Mouse (Mus musculus) heart, embryonic 16.5 days (tissue): ENCODE results near the gene Foxo3. TPM values are rescaled to one million over a fixed set of nuclear protein-coding genes. Genes with fewer than 3 reads are reported as not detected.
A peak's percentile ranks its signal among the peaks of the same experiment; 100 is the strongest.

Experiments
- ATAC-seq: fragments of 200-750 bp; cut with Nextera tagmentation; replicated peaks from 2 replicates; pipeline ENCODE4 v1.8.0; 2017; ENCODE audit warnings: moderate number of reproducible peaks; ENCODE audit not compliant: insufficient read depth, low FRiP score; ENCODE audit errors: extremely low read depth
- H3K27ac ChIP-seq: fragments of 300-500 bp; sonication (generic); 2 replicates; pipeline ENCODE4 v1.5.1; 2014; ENCODE audit warnings: mild to moderate bottlenecking, low read length, control low read depth, moderate library complexity
- H3K27me3 ChIP-seq: fragments of 300-500 bp; sonication (generic); 2 replicates; pipeline ENCODE4 v1.6.1; 2014; ENCODE audit warnings: low read length, mixed read lengths; ENCODE audit not compliant: control insufficient read depth, insufficient read depth
- H3K36me3 ChIP-seq: fragments of 300-500 bp; sonication (generic); 2 replicates; pipeline ENCODE4 v1.6.1; 2014; ENCODE audit not compliant: control insufficient read depth, insufficient read depth
- H3K4me1 ChIP-seq: fragments of 300-500 bp; sonication (generic); 2 replicates; pipeline ENCODE4 v1.6.1; 2014; ENCODE audit warnings: low read length, mixed read lengths; ENCODE audit not compliant: control insufficient read depth, insufficient read depth
- H3K4me2 ChIP-seq: fragments of 300-500 bp; sonication (generic); 2 replicates; pipeline ENCODE4 v1.6.1; 2014; ENCODE audit warnings: low read depth, mild to moderate bottlenecking, control low read depth, low read length
- H3K4me3 ChIP-seq: fragments of 300-500 bp; sonication (generic); 2 replicates; pipeline ENCODE4 v1.5.1; 2014; ENCODE audit warnings: mild to moderate bottlenecking, control low read depth, low read length
- H3K9ac ChIP-seq: fragments of 300-500 bp; sonication (generic); 2 replicates; pipeline ENCODE4 v1.6.1; 2014; ENCODE audit warnings: low read length, control low read depth
- H3K9me3 ChIP-seq: fragments of 300-500 bp; sonication (generic); replicated peaks from 2 replicates; pipeline ENCODE4 v1.6.1; 2016; ENCODE audit warnings: low read length; ENCODE audit not compliant: control insufficient read depth
- WGBS: fragments of 180-500 bp; shearing (Covaris S2); extraction: QIAGEN DNeasy Blood & Tissue Kit; methylation state at CpG from one replicate; pipeline ENCODE4 v1.1.7; 2014; 5-methylcytosine and 5-hydroxymethylcytosine counted together
- polyA plus RNA-seq: library from polyadenylated mRNA; unstranded; fragments of >200 nt; fragmentation: Nextera tagmentation; extraction: Ambion mirVana; gene quantifications from 2 replicates; pipeline ENCODE4 v1.2.1, GENCODE M21; 2015

The Foxo3 gene
- polyA plus RNA-seq, 1 experiment from 2014 or later: 5.5 TPM

- peaks cover 31% of the 10 kb centered on the region for H3K4me1 ChIP-seq
- 80% methylated on average over 2 of the region's 2 CpGs for WGBS
- H3K4me2 ChIP-seq: no peak overlapping the region
- H3K27me3 ChIP-seq: no peaks in the 10 kb centered on the region
- 0 out of 2 replicates have a peak, but pooled peaks cover 3% of the 10 kb centered on the region for H3K36me3 ChIP-seq
- no peak overlapping the region for H3K4me3 ChIP-seq
- H3K9ac ChIP-seq: no peak overlapping the region
- no peaks in the 10 kb centered on the region; the same call in 1 of the 2 replicates for H3K9me3 ChIP-seq
- ATAC-seq: no peak
- H3K27ac ChIP-seq: no peak overlapping the region; the same call in 1 of the 2 replicates
Measured at GRCm38 (mm10) chr10:42210641-42211040, 65.9 kb downstream of the Foxo3 start.

- H3K4me3 ChIP-seq: no peak overlapping the region
- no peak for ATAC-seq
- WGBS: 76% methylated on average over 6 of the region's 6 CpGs
Measured at GRCm38 (mm10) chr10:42209809-42210208, 66.7 kb downstream of the Foxo3 start.

GRCm38 (mm10) chr10:42207612-42208011, 68.9 kb downstream of the Foxo3 start:
- no peaks in the 10 kb centered on the region; the same call in 1 of the 2 replicates for H3K9me3 ChIP-seq
- no peak overlapping the region for H3K4me2 ChIP-seq
- 77% methylated on average over 12 of the region's 12 CpGs for WGBS
- H3K36me3 ChIP-seq: no peaks in the 10 kb centered on the region
- H3K27me3 ChIP-seq: no peaks in the 10 kb centered on the region
- H3K4me3 ChIP-seq: no peak overlapping the region
- H3K9ac ChIP-seq: no peak overlapping the region
- no peak for ATAC-seq
- no peak overlapping the region for H3K27ac ChIP-seq
- peaks cover 45% of the 10 kb centered on the region for H3K4me1 ChIP-seq

More at GRCm38 (mm10) chr10:42209809-42210208, 66.7 kb downstream of the Foxo3 start:
- Histone ChIP-seq H3K36me3 (no peaks in the 10 kb centered on the region), H3K4me2 (no peak overlapping the region), H3K27me3 (no peaks in the 10 kb centered on the region), H3K4me1 (peaks cover 37% of the 10 kb centered on the region), H3K9me3 (no peaks in the 10 kb centered on the region; the same call in 1 of the 2 replicates), H3K27ac (no peak overlapping the region), H3K9ac (no peak overlapping the region)

- peak overlapping the region; percentile 82 for H3K27ac ChIP-seq
- H3K9ac ChIP-seq: 0 out of 2 replicates have a peak overlapping the region, but pooled peaks have one; percentile 0
Measured at GRCm38 (mm10) chr10:42204768-42205412, 71.7 kb downstream of the Foxo3 start.

GRCm38 (mm10) chr10:42203321-42204155, 73.0 kb downstream of the Foxo3 start:
- 51% methylated on average over 18 of the region's 18 CpGs for whole genome bisulfite sequencing
- no peaks in the 10 kb centered on the region for H3K36me3 ChIP-seq
- H3K9ac ChIP-seq: peak overlapping the region; percentile 24; the same call in 1 of the 2 replicates
- H3K27me3 ChIP-seq: no peaks in the 10 kb centered on the region
- H3K4me2 ChIP-seq: no peak overlapping the region
- no peak for ATAC-seq
- H3K27ac ChIP-seq: peak overlapping the region; percentile 82; the same call in 1 of the 2 replicates
- H3K4me1 ChIP-seq: peaks cover 53% of the 10 kb centered on the region
- H3K9me3 ChIP-seq: no peaks in the 10 kb centered on the region; the same call in 1 of the 2 replicates
- no peak overlapping the region for H3K4me3 ChIP-seq

More at GRCm38 (mm10) chr10:42204768-42205412, 71.7 kb downstream of the Foxo3 start:
- Histone ChIP-seq H3K4me2 (peak overlapping the region; percentile 45), H3K36me3 (no peaks in the 10 kb centered on the region), H3K27me3 (no peaks in the 10 kb centered on the region), H3K4me1 (peaks cover 41% of the 10 kb centered on the region), H3K9me3 (no peaks in the 10 kb centered on the region; the same call in 1 of the 2 replicates), H3K4me3 (no peak overlapping the region)
- peak; percentile 75 for ATAC-seq
- 39% methylated on average over 20 of the region's 20 CpGs for WGBS

- H3K4me2 ChIP-seq: no peak overlapping the region
- H3K36me3 ChIP-seq: peaks cover 2% of the 10 kb centered on the region
- ATAC-seq: no peak
- H3K9me3 ChIP-seq: peaks cover under 1% of the 10 kb centered on the region; the same call in 1 of the 2 replicates
- H3K27ac ChIP-seq: no peak overlapping the region
- WGBS: 84% methylated on average over 8 of the region's 8 CpGs
- no peak overlapping the region for H3K9ac ChIP-seq
- no peak overlapping the region for H3K4me3 ChIP-seq
- peaks cover 50% of the 10 kb centered on the region for H3K4me1 ChIP-seq
- H3K27me3 ChIP-seq: no peaks in the 10 kb centered on the region
Measured at GRCm38 (mm10) chr10:42202561-42202960, 74.0 kb downstream of the Foxo3 start.

GRCm38 (mm10) chr10:42199472-42199871, 77.1 kb downstream of the Foxo3 start:
- peaks cover 38% of the 10 kb centered on the region for H3K4me1 ChIP-seq
- no peak overlapping the region for H3K4me3 ChIP-seq
- no peak overlapping the region for H3K9ac ChIP-seq
- no peak overlapping the region for H3K4me2 ChIP-seq
- peak; percentile 45 for ATAC-seq
- no peaks in the 10 kb centered on the region for H3K27me3 ChIP-seq
- H3K27ac ChIP-seq: peak overlapping the region; percentile 63
- WGBS: 35% methylated on average over 3 of the region's 3 CpGs
- H3K36me3 ChIP-seq: peaks cover 18% of the 10 kb centered on the region
- H3K9me3 ChIP-seq: peaks cover 7% of the 10 kb centered on the region

GRCm38 (mm10) chr10:42198682-42199081, 77.9 kb downstream of the Foxo3 start:
- Histone ChIP-seq H3K9me3 (peaks cover 7% of the 10 kb centered on the region), H3K27me3 (no peaks in the 10 kb centered on the region), H3K4me3 (no peak overlapping the region), H3K27ac (peak overlapping the region; percentile 60), H3K9ac (0 out of 2 replicates have a peak overlapping the region, but pooled peaks have one; percentile 10), H3K4me2 (no peak overlapping the region), H3K4me1 (peaks cover 34% of the 10 kb centered on the region), H3K36me3 (peaks cover 18% of the 10 kb centered on the region)
- ATAC-seq: no peak
- WGBS: 42% methylated on average over 3 of the region's 3 CpGs
